Mouse (Mus musculus): ENCODE measurements around the gene Gm26965.

GRCm38 (mm10) chr13:67527049-67527730 is 1.2 kb upstream of the Gm26965 start:
- no peak for TF ChIP-seq POLR2A (IDR thresholded peaks at IDR 0.05; ENCODE audit: insufficient read length, low read depth)
- TF ChIP-seq TCF12 (IDR thresholded peaks at IDR 0.05; ENCODE audit: insufficient read depth, poor library complexity, severe bottlenecking) = no peak
- no peak for TF ChIP-seq USF1 (IDR thresholded peaks at IDR 0.05; ENCODE audit: low read depth)
- TF ChIP-seq CEBPB (IDR thresholded peaks at IDR 0.05; ENCODE audit: insufficient read depth, poor library complexity, severe bottlenecking) = no peak
- no peak for TF ChIP-seq E2F4 (IDR thresholded peaks at IDR 0.05; ENCODE audit: insufficient read depth)
- TF ChIP-seq MYOG (IDR thresholded peaks at IDR 0.05; ENCODE audit: control insufficient read depth in 1 of 3, insufficient read depth in 1 of 3, insufficient read length in 2 of 3, low read depth in 2 of 3) = no peak
- TF ChIP-seq MAX (IDR thresholded peaks at IDR 0.05; ENCODE audit: low read depth) = no peak

Data from myocyte (in vitro differentiated cells).